Mouse (Mus musculus) limb, embryonic 13.5 days (tissue): ENCODE measurements at regions not wholly inside any gene's neighbourhood (a gene's known extent, or its start where the extent isn't known, plus 50 kb on each side); places are given as distances from the start of the nearest gene placed in this dataset.

Experiments
- ATAC-seq: fragments of 200-750 bp; cut with Nextera tagmentation; 2 replicates; pipeline ENCODE4 v1.8.0; 2017; ENCODE audit warnings: low read depth, moderate number of reproducible peaks, moderate TSS enrichment; ENCODE audit not compliant: low FRiP score
- H3K27ac ChIP-seq: fragments of 300-500 bp; sonication (generic); 2 replicates; pipeline ENCODE4 v1.5.1; 2015; ENCODE audit warnings: inconsistent platforms, mild to moderate bottlenecking, moderate library complexity
- H3K27me3 ChIP-seq: fragments of 300-500 bp; sonication (generic); 2 replicates; pipeline ENCODE4 v1.6.1; 2015; ENCODE audit warnings: mild to moderate bottlenecking, inconsistent platforms
- H3K36me3 ChIP-seq: fragments of 300-500 bp; sonication (generic); 2 replicates; pipeline ENCODE4 v1.6.1; 2015; ENCODE audit warnings: inconsistent platforms, mild to moderate bottlenecking, moderate library complexity
- H3K4me1 ChIP-seq: fragments of 300-500 bp; sonication (generic); 2 replicates; pipeline ENCODE4 v1.6.1; 2015; ENCODE audit warnings: inconsistent platforms
- H3K4me2 ChIP-seq: fragments of 300-500 bp; sonication (generic); replicated peaks from 2 replicates; pipeline ENCODE4 v1.6.1; 2015; ENCODE audit warnings: inconsistent platforms, mild to moderate bottlenecking, moderate library complexity
- H3K4me3 ChIP-seq: fragments of 300-500 bp; sonication (generic); 2 replicates; pipeline ENCODE4 v1.5.1; 2015; ENCODE audit warnings: moderate library complexity, mild to moderate bottlenecking, inconsistent platforms
- H3K9ac ChIP-seq: fragments of 300-500 bp; sonication (generic); 2 replicates; pipeline ENCODE4 v1.6.1; 2015; ENCODE audit warnings: mild to moderate bottlenecking, inconsistent platforms
- H3K9me3 ChIP-seq: fragments of 300-500 bp; sonication (generic); 2 replicates; pipeline ENCODE4 v1.6.1; 2016; ENCODE audit warnings: inconsistent platforms
- WGBS: fragments of 180-500 bp; shearing (Covaris S2); methylation state at CpG from one replicate; pipeline ENCODE4 v1.1.7; 2015; 5-methylcytosine and 5-hydroxymethylcytosine counted together

DNA sequence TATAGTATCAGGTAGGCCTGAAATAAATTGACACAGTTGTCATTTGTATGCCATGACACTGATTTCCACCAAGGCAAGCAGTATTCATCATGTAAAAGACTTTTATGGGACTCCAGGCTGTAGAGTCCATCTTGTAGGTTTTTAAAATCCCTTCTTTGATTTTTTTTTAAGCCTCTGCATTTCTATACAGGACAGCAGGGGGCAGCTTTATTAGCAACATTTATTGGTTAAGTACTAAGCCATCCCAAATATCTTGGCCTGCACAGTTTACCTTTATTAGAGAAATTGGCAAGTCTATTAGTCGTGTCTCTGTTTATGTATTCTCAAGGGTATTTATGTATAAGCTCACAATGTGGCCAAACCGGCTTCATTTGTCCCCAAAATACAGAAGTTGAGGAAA is 125.6 kb upstream of the Med14 start:
- WGBS, result 30% methylated on average over 2 of the region's 2 CpGs
- H3K4me1 ChIP-seq, result no peaks in the 10 kb centered on the region

DNA sequence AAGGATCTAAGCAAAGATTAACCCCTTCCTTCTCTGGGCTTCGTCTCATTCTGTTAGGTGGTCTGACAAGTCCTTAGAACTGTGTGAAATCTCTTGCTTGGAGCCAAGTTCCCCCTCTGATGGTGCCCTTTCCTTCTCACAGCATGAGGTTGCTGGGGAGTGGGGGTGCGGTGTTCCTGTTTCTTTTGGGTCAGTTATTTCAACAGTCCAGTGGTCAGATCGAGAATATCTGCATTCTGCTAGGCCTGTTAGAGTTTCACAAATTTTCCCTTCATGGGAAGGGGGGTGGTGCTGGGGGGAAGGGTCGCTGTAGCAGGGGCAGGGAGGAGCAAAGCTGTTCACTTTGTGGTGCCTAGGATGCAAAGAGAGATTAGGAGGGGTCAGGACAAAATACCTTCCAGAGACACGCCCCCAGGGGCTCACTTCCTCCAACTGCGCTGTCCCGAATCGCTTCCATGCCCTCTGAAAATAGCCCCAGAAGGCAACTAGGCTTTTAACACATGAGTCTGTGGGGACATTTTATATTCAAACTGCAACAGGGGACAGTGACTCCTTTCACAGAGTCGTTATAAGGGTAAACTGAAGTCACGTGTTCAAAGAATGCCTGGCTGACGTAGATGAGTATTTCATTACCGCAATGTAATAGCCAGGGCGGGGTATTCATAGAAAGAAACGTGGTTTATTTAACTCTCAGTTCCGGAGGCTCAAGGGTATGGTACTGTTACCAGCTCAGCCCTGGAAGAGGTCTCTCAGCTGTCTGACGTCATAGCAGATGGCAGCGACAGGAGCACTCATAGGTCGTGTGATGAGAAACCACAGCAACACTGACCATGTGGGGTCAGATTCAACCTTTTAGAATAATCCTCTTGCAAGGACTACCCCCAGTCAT is 124.5 kb upstream of the Med14 start:
- Histone ChIP-seq H3K4me1 (no peaks in the 10 kb centered on the region), H3K4me2 (peak overlapping the region; percentile 50), H3K4me3 (peak overlapping the region; percentile 15), H3K36me3 (no peaks in the 10 kb centered on the region), H3K9ac (no peak overlapping the region), H3K27ac (no peak overlapping the region), H3K27me3 (no peaks in the 10 kb centered on the region), H3K9me3 (no peaks in the 10 kb centered on the region)
- ATAC-seq, result no peak
- WGBS, result 22% methylated on average over 18 of the region's 18 CpGs

More for the DNA sequence above, 125.6 kb upstream of the Med14 start:
- no peaks in the 10 kb centered on the region for H3K9me3 ChIP-seq
- H3K27ac ChIP-seq, result no peak overlapping the region
- no peak overlapping the region for H3K9ac ChIP-seq
- no peaks in the 10 kb centered on the region for H3K36me3 ChIP-seq
- H3K4me3 ChIP-seq, result no peak overlapping the region
- H3K4me2 ChIP-seq, result no peak overlapping the region
- no peak for ATAC-seq
- no peaks in the 10 kb centered on the region for H3K27me3 ChIP-seq

DNA sequence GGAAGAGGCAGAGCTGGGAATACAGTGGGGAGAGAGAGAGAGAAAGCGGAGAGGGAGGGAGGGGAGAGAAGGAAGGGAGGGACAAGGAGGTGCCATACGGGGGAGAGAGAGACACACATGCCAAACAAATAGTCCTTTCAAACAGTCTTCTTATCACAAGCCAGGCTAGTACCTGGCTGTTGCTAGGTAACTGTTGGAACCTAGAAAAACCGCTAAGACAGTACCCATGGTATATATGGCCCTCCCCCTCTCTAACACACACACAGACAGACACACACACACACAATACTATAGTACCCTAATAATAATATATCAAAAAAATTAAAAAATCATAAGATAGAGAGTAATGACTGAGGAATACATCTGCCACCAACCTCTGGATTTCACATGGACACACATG is 117.4 kb upstream of the Med14 start:
- Histone ChIP-seq H3K4me3 (no peak overlapping the region), H3K36me3 (no peaks in the 10 kb centered on the region), H3K9me3 (no peaks in the 10 kb centered on the region), H3K4me2 (no peak overlapping the region), H3K4me1 (no peaks in the 10 kb centered on the region), H3K27ac (no peak overlapping the region), H3K27me3 (no peaks in the 10 kb centered on the region), H3K9ac (no peak overlapping the region)
- no peak for ATAC-seq
- 66% methylated on average over 3 of the region's 3 CpGs for WGBS

DNA sequence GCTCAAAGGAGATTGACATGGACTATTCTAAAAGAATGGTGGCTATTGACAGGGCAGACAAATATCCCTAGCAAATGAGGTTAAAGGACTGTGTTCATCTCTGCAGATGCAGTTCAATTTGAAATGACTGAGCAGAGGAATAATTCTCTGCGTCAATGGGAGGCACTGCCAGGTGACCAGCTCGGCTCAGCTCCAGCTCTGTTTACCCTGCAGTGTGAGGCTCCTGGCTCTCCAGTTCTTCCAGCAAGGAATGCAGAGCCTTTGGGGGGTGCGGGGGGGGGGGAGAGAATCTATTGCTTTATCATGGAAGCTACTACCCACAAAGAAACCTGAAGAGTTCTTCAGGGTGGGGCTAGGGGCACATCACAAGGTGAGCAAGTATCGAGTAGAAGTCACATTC is 115.6 kb upstream of the Med14 start:
- H3K9ac ChIP-seq, result no peak overlapping the region
- no peak for ATAC-seq
- WGBS, result 50% methylated on average over 4 of the region's 4 CpGs
- no peaks in the 10 kb centered on the region for H3K27me3 ChIP-seq
- H3K9me3 ChIP-seq, result no peaks in the 10 kb centered on the region
- no peak overlapping the region for H3K27ac ChIP-seq
- no peak overlapping the region for H3K4me2 ChIP-seq
- H3K4me3 ChIP-seq, result no peak overlapping the region
- no peaks in the 10 kb centered on the region for H3K36me3 ChIP-seq
- H3K4me1 ChIP-seq, result no peaks in the 10 kb centered on the region

DNA sequence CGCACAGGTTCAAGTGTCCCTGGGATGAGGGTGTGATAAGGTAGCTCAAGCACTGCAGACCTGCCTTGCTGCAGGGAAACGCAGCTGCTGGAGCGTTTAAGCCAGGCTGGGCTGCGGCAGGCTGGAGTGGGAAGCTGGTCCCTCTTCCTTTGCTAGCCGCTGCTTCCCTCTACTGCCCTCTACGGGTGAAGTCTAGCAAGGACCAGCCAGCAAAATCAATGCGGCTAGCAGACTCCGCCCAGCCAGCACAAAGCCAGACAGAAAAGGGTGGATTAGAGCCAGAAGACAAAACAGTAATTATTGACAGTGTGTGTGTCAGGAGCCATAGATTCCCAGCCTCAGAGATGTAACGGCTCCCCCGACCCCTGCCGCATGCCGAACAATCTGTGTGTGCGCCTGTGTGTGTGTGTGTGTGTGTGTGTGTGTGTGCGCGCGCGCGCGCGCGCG is 111.8 kb upstream of the Med14 start:
- H3K27ac ChIP-seq, result no peak overlapping the region

DNA sequence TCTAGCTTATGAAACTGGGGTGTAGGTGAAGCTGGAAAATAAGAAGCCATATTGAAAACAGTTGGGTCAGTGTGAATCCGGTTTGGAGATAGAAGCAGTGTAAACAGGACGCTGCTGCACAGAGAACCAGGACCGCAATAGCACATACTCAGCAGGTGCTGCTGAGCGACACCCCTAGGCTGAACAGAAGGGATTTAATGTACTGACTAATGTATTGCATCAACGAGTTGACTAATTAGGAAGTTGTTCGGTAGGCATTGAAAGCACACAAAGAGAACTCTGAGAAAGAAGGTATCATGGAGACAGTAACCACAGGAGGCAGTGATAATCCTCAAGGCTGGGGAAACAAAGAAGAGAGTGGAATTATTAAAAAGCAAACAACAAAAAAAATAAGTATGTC is 111.4 kb upstream of the Med14 start:
- no peaks in the 10 kb centered on the region for H3K4me1 ChIP-seq
- no peak overlapping the region for H3K9ac ChIP-seq
- H3K36me3 ChIP-seq, result no peaks in the 10 kb centered on the region
- H3K27me3 ChIP-seq, result no peaks in the 10 kb centered on the region
- peak overlapping the region; percentile 36 for H3K4me3 ChIP-seq
- H3K9me3 ChIP-seq, result no peaks in the 10 kb centered on the region
- H3K4me2 ChIP-seq, result peak overlapping the region; percentile 52
- ATAC-seq, result no peak
- no peak overlapping the region for H3K27ac ChIP-seq
- 38% methylated on average over 6 of the region's 6 CpGs for WGBS

More for the DNA sequence above, 111.8 kb upstream of the Med14 start:
- H3K4me3 ChIP-seq, result peak overlapping the region; percentile 36
- H3K27me3 ChIP-seq, result no peaks in the 10 kb centered on the region
- H3K4me2 ChIP-seq, result peak overlapping the region; percentile 52
- no peaks in the 10 kb centered on the region for H3K9me3 ChIP-seq
- no peaks in the 10 kb centered on the region for H3K36me3 ChIP-seq
- no peak overlapping the region; the same call in 1 of the 2 replicates for H3K9ac ChIP-seq
- WGBS, result 47% methylated on average over 22 of the region's 22 CpGs
- H3K4me1 ChIP-seq, result no peaks in the 10 kb centered on the region
- ATAC-seq, result peak; percentile 75

DNA sequence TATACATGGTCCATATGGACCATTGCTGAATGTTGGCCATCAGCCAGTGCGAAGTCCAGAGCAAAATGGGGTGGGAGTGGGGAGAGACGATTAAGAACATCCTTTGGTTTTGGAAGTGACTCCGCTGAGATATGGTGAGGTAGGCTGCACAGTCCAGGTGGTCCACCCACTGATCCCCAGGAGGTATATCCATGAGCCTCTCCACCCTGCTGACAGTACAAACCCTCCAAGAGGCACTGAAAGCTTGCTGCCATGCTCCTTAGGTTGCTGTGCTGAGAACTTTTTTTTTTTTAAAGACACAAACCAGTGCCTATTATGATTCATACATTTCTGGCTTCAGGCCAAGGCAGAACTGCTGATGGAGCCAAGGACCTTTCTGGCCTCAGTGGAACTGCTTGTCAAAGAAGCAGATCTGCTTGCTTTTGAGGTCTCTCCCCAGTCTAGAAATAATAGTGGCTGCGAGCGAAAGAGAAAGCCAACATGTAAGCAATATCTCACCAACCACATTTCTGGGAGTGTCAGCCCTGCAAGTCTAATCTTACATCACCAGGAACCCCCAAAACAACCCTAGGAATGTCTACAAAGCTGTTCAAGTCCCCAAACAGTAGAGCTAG is 105.1 kb upstream of the Med14 start:
- Histone ChIP-seq H3K9ac (no peak overlapping the region), H3K27me3 (no peaks in the 10 kb centered on the region)

DNA sequence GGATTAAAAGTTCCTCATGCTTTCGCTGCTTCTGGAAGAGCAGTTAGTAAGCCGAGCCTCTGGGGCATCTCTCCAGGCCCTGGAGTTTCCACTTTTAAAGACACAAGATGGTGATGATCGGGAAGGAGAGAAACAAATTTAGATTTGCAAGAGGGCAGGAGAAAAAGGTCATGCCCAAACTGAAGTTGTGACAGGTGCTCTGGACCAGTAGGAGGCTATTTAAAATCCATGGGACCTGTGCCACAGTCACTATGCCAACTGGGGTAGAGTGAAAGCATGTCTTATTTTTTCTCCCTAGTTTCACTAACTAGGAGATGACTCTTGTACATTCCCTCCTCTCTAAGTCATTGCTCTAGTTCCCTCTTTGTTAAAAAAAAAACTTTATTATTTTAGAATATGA is 104.3 kb upstream of the Med14 start:
- ATAC-seq, result no peak

More for the DNA sequence above, 105.1 kb upstream of the Med14 start:
- H3K9me3 ChIP-seq, result no peaks in the 10 kb centered on the region
- H3K4me3 ChIP-seq, result no peak overlapping the region
- H3K4me2 ChIP-seq, result no peak overlapping the region
- ATAC-seq, result no peak
- no peaks in the 10 kb centered on the region for H3K36me3 ChIP-seq
- WGBS, result 85% methylated on average over 5 of the region's 5 CpGs
- H3K27ac ChIP-seq, result no peak overlapping the region
- H3K4me1 ChIP-seq, result no peaks in the 10 kb centered on the region

DNA sequence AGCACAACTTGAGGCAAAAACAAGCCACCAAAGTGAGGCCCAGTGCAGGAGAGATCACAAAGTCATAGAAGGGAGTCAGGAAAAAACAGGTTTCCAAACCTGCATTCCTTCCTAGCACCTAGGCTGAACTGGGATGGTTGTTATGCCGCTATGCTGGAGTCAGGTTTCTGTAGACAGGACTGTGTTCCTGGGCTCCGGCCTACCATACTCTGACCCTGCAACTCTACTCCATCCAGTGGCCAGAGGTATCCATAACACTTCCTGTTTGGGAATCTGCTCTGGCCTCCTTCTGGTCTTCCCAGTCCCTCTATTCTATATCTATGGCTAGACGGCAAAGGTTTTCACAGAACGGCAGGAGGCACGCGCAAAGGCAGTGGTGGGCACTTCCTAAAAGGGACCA is 98.3 kb upstream of the Med14 start:
- no peak overlapping the region for H3K4me3 ChIP-seq
- H3K27ac ChIP-seq, result no peak overlapping the region
- H3K9ac ChIP-seq, result no peak overlapping the region
- H3K27me3 ChIP-seq, result no peaks in the 10 kb centered on the region; the same call in 1 of the 2 replicates
- no peaks in the 10 kb centered on the region for H3K9me3 ChIP-seq
- 69% methylated on average over 6 of the region's 6 CpGs for WGBS
- no peak for ATAC-seq
- no peaks in the 10 kb centered on the region for H3K36me3 ChIP-seq
- no peak overlapping the region for H3K4me2 ChIP-seq
- H3K4me1 ChIP-seq, result no peaks in the 10 kb centered on the region

More for the DNA sequence above, 104.3 kb upstream of the Med14 start:
- Histone ChIP-seq H3K27ac (no peak overlapping the region), H3K36me3 (no peaks in the 10 kb centered on the region), H3K9me3 (no peaks in the 10 kb centered on the region), H3K27me3 (no peaks in the 10 kb centered on the region; the same call in 1 of the 2 replicates), H3K4me1 (no peaks in the 10 kb centered on the region), H3K9ac (no peak overlapping the region), H3K4me3 (no peak overlapping the region), H3K4me2 (no peak overlapping the region)
- WGBS, result 87% methylated on average over 3 of the region's 3 CpGs

DNA sequence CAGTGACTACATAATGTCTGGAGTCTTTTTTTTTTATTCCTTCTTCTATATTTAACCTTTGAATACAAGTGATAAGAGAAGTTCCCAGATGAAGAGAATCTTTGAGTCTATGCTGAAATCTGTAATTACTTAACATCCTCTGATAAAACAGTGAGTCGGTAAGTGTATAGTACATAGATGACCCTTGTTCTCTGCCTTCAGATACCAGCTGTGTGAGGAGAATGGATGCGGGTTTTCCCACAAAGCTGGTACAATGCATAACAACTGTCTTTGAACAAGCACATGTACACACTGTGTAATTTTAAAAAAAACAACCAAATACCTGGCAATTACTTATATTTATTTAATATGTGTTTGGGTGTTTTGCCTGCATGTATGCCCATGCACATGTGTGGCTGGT is 96.9 kb upstream of the Med14 start:
- no peaks in the 10 kb centered on the region; the same call in 1 of the 2 replicates for H3K27me3 ChIP-seq
- H3K9ac ChIP-seq, result no peak overlapping the region
- H3K4me2 ChIP-seq, result peak overlapping the region; percentile 53; the same call in 1 of the 2 replicates
- no peak overlapping the region for H3K27ac ChIP-seq
- 84% methylated on average over 2 of the region's 2 CpGs for WGBS
- no peaks in the 10 kb centered on the region for H3K36me3 ChIP-seq
- H3K9me3 ChIP-seq, result no peaks in the 10 kb centered on the region
- no peaks in the 10 kb centered on the region for H3K4me1 ChIP-seq
- no peak overlapping the region for H3K4me3 ChIP-seq
- ATAC-seq, result no peak

DNA sequence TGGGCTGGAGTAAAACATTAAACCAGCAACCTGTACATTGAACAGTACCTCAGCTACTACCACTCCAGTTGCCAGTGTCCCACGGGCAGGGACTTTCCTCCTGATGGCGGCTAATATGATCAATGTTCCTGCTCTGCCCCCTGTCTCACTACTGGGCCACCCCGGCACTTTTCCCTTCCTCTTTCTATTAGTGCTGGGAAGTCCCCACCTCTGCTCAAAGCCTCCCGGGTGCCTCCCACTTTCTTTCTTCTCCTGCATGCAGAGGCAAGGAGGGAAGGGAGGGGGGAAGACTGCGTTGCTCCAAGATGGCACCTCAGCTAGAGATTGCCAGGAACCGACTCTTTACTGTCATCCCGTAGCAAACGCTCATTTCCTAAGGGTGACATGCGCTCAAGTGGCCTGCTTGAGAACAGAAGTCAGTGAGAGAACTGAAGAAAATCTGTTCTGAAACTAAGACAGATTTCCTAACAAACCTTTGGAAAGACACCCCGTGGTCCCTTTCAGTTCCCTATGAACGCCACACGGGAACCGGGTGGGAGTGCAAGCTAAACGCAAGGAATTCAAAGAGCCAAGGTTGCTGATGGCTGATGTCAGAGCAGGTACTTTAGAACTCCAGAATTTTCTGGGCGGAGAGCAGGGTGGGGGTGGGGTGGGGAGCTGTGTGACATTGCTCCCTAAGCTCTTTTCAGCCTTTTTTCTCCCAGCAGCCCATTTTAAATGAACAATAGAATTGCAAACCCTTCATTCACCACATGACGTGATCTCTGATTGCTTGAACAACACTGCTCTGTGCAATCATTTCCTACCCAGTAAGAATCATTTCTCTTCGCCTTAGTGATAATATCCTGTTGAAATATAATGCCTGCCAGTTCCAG is 96.2 kb upstream of the Med14 start:
- Histone ChIP-seq H3K36me3 (no peaks in the 10 kb centered on the region), H3K4me2 (peak overlapping the region; percentile 53), H3K9ac (peak overlapping the region; percentile 43; the same call in 1 of the 2 replicates), H3K9me3 (no peaks in the 10 kb centered on the region), H3K4me3 (peak overlapping the region; percentile 29), H3K27ac (peak overlapping the region; percentile 52; the same call in 1 of the 2 replicates), H3K4me1 (no peaks in the 10 kb centered on the region), H3K27me3 (no peaks in the 10 kb centered on the region; the same call in 1 of the 2 replicates)
- 29% methylated on average over 17 of the region's 17 CpGs for WGBS
- ATAC-seq, result 0 out of 2 replicates have a peak, but pooled peaks have one; percentile 51
